Mouse (Mus musculus) yolk sac, embryonic 10.5 days (tissue): ENCODE data around the gene Zfp618.

Source experiments
- DNase-seq: peaks from one replicate; pipeline ENCODE4 v3.0.0-alpha.2; 2017; ENCODE audit warnings: low spot score

Gene Zfp618

DNA sequence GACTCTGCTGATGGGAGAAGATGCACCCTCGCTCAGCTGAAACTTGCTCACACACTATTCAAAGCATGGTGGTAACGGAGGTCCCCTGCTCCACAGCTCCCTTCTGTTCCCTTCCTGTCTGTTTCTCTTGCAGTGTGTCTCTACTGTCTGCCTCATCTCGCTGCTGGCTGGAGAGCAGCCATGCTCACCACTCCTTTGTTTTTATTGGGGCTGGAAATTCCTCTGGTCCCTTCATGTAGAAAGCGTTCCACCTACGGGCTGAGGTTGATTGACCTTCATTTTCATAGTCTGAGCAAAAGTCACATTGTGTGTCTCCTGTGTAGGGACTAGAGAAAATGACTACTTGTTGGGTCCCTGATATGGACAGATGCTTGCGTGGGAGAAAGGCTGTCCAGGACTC, 102.4 kb downstream of the Zfp618 start:
- no peak for DNase-seq

DNA sequence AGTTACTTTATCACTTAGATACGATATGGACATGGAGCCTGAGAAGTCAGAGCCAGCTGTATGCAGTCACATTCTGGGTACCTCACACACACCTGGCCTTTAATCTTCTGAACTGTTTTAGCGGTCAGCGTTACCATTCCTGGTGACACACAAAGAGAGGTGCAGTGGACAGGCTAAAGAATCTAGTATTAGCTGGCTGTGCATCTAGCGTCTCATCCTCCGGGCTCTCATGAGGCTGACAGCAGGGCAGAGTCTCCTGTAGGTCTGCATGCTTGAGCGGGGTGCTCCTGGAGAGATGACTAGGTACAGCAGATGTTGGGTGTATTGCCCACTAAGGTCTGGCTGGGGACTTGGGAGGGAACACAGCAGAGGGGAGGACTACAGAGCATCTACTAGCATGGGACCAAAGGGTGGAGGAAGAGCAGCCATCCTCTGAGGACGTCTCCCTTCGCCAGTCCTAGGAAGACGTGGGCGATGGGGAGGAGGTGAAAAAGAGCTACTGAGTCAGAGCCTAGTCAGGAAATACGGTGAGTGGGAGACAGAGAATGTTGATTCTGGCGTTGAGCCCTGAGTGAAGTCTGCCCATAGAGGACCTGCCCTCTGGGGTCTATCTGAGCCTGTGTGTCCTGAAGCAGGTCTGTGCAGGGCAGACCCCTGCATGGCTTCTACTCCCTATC, 103.3 kb downstream of the Zfp618 start:
- DNase-seq, result no peak

DNA sequence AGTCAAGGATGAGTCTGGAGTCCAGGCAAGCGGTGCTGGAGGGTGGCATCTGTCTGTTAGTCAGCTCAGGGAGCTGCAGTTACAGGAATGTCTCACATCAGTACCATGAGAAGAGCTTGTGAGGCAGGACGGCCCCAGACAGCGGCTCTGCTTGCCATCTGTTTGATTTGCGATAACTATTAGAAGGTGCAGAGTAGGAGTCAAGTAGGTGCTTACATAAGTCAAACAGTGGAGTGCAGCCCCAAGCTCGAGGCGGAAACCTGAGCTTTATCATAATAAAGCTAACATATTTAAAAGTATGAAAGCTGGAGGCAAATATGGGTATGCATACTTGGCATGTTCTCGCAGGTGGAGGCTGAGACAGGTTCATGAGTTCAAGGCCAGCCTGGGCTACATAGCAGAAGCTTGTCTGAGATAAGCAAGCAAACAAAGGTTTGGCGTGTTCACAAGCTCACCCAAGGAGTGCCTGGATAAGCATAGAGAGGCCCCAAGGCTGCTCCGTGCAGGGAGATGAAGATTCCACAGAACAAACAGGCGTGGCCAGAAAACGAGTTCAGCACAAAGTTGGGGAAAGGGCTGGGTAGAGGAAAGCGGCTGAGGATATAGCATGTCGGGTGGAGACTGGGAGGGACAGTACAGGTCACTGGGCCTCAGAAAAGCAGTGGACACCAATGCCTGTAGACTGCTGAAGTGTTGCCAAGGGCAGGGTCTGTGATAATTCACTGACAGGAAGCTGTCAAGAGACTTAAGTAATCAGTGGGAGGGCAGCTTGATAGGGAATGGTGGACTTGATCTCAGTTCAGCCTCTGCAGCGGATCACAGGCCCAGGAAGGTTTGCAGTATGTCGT, 106.3 kb downstream of the Zfp618 start:
- DNase-seq, result peak; percentile 15

DNA sequence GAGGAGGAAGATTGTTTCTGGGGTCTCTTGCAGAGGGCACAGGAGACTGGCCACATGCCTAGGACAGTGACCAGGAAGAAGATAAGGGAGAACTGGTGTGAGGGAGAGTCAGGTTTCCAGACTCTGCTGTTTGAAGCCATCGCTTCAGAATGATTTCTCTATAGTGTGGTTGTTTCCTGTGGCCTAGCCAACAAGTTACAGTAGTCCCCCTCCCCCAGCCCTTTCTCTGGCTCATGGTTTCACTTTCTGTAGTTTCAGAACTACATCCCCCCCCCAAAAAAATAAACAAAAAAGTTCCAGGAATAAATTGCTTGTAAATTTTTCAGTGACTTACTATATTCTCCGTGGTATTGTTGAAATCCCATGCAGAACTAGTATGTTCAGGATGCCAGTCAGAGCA, 107.8 kb downstream of the Zfp618 start:
- no peak for DNase-seq

DNA sequence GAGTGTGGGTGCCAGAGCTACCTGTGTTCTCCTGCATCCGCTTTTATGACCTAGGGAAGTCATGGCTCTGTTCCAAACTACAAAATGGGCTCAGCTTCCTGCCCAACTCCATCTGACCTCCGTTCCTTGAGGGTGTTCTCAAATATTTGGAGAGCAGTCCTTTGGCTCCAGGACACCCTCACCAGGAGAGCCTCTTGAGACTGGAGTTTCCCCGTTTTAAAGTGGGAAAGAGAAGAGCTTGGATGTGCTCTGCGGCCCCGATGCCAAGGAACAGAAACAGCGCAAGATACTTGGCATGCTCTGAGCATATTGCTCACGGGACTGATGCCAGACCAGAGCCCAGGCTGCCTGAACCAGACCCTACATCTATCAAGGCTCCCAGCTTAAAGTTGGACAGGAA, 113.8 kb downstream of the Zfp618 start:
- DNase-seq, result no peak

DNA sequence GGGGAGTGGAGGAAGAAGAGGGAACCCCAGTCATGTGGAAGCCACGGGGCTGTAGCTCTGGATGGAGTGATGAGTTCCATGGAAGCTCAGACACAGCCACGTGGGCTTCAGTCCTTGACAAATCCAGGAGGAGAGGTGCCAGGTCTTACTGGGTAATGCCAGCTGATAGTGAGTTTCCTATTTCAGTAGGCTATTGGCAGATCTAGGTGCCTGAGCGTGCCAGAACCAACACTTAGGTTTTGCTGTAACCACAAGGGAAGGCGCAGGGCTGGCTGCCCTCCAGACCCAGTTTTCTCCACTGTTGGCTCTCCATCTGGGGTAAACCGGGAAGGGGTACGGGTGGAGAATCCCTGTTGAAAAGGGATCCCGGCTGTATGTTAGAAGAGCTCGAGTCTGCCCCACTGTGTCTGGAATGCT, 119.1 kb downstream of the Zfp618 start:
- DNase-seq, result no peak

DNA sequence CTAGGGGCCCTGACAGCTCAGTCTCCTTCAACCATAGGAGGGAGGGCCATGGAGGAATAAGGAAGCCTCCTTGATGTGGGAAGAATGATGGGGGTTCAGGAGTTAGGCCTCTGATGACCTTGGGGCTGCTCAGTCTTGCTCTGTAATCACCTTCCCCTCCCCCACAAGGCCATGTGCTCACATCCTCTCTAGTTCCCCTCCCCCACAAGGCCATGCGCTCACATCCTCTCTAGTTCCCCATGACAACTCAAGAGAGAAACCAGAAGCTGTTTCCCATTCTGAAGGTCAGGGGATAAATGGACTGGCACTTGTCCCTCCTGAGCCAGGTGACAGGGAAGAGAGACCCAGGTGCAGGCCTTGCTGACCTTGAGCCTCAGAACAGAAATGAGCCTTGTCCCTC, 124.1 kb downstream of the Zfp618 start:
- no peak for DNase-seq

DNA sequence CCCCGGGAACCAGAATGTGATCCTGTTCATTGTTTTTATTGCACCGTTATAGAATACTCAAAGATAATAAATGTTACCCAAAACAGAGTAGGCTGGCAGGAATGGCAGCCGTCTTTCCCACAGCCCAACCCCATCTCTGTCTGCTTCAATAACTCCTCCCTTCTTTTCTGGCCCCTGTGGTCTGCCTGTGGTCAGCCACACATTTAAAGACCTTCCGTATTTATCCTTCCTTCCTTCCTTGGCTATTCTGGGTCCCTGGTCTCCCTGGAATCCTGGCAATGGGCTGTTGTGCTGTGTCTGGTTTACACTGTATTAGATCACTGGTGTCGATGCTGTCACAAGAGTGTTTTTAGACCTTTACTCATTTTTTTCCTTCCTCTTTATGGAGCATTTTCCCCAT, 125.8 kb downstream of the Zfp618 start:
- DNase-seq, result no peak

DNA sequence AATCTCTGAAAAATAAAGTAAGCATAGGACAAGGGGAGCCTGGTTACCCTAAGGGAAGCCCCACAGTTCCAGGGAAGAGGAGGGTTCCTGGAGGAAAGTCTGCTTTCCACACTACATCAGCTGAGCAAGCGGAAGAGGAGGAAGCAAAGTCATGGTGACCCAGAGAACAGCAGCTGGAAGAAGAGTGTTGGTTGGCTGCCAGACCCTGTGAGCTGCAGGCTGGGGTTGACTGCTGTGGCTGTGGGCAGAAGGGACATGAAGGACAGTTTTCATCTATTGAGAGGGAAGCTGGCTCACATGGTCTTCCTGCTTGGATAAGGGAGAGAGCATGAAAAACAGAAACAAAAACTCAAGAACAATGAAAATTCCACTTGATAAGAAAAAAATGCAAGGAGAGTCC, 132.2 kb downstream of the Zfp618 start:
- no peak for DNase-seq

DNA sequence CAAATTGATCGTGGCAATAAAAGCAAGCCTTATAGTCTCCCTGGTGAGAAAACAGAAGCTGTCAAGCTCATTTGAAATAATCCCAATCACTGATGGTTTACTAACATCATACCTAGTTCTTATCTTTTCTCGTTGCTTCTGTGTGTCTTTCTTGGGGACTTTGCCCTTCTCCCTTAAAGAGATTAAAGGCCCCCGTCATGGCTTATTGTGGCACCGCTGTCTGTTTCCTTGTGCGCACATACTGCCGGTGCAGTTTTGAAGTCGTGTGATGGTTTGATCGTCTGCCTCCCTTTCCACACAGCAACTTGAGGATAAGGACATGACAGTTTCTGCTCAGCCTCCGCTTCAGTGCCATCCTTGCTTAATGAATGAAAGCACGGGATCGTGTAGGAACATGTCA, 135.1 kb downstream of the Zfp618 start:
- DNase-seq, result no peak

DNA sequence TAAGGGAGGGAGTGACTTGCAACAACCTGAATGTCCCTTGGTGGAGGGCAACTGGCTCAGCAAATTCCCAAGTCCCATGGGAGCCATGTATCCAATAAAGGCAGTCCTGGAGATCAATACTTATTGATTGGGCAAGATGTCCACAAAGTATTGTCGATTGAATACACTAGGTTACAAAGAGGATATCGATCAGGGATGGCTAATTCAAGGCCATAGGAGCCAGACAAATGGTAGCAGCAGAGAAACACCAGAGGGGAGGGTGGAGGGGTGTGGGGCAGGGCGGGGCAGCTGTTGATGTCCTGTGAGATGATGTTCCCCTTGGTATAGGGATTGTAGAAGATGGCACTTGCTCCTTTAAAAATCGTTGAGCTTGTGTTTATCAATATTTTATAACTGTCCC, 136.7 kb downstream of the Zfp618 start:
- DNase-seq, result no peak

DNA sequence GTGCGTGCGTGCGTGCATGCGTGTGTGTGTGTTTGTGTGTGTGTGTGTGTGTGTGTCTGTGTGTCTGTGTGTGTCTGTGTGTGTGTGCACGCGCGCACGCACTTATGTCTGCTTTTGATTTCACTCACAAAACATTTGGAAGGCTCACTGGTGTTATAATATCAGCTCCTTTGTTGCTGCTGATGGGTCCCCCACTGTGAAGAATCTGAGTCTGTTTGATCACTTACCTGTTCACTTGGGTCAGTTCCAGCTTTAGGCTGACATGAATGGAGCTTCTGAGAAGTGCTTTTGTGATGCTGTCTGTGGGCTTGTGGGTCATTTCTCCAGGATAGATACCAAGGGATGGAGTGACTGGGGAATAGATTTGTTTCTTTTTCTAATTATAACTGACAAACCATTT, 140.3 kb downstream of the Zfp618 start:
- DNase-seq, result no peak

DNA sequence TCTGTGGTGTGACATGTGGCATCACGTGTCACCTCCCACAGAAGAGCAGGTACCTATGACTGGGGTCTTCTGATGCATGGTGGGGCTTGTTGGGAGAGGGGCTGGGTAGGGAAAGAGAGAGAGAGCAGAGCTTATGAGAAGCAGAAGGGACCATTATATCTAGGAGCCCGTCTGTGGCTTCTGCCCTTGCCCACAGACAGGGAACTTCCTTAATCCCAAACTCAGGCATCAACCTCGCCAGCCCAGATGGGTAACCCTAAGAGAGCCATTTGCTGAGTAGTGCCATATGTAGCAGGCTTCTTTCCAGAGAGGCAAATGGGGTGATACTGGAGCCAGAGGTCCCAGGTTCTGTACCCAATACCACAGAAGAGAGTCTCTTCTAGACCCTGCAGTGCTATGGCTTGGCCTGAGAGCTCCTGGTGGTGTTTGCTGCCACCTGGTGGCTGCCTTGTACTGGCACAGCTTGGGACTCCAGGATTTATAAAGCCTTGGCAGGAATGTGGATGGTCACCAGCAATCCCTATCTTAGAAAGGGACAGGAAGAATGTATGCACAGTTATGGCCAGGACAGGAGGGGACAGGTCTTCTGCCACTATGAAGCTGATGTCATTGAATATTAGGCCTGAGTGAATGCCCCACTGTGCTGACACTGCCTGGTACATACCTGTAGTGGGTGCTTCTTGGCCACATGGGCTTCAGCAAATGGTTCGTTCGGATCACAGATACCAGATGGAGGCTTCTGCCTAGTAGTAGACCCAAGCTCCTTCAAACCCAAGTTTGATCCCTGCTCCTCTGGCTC, 153.5 kb downstream of the Zfp618 start:
- DNase-seq, result peak; percentile 61

DNA sequence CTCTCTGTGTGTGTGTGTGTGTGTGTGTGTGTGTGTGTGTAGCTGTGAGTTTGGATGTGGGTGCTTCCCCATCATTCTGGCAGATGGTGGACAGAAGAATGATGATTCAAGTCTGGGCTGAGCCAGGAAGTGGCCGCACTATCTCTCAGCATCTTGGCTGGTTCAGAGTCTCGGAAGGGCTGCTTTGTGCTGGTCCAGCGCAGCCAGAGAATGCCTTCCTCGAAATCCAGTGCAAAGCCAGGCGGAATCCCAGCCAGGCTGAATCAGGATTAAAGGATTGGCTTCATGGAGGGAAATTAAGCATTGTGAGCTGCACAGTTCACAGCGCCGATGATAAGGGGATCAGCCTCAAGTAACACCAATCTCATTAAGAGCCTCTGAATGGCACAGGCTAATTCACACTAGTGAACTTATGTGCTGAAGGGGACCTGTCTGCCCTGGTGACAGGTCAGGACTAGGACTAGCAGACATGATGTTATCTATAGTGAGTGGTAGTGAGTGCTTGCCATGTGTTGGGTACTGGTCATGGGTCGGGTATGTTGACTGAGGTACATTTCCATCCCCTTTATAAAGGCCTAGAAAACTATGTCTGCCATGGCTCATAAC, 159.6 kb downstream of the Zfp618 start:
- no peak for DNase-seq

DNA sequence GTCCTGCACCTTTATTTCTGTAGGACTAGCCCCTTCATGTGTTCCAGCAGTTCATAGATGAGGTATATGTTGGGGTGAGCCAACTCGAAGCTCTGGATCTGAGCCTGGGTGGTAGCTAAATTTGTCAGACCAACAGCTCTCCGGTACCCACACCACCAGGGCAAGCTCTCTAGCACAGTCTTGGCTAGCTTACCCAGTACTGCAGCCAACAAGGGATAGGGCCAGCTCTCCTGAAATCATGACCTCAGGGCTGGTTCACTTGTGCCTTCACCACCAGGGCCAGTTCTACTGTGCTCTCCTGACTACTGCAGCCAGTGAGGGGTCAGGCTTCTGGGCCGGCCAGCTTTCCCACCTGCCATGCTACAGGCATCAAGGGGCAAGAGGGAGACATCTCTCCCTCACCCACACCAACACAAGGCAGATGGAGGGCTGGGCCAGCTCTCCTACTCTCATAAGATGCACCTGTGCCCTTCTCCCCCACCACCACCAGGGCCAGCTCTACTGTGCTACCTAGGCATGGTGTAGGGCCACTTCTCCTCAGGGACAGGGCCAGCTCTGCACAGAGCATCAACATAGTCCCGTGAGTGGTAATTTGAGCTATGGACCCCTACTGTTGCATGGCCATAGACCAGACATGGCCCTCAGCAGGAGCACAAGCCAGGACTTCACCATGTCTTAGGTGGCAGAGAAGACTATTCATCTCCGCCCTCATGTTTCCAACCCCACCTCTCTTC, 164.7 kb downstream of the Zfp618 start:
- DNase-seq, result no peak

DNA sequence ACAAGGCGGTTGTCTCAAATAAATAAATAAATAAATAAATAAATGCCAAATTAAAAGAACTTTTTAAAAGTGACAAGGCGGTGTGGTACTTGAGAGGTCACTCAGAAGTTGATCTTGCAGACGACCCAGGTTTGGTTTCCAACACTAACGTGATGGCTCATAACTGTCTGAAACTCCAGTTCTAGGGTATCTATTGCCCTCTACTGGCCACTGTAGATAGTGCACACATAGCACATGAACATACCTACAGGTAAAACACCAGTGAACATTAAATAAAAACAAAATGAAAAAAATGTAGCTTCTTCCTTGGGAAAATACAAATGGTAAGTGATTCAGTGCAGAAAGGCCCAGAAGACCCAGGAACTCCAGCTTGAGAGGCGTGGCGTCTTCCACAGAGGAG, 181.9 kb downstream of the Zfp618 start:
- DNase-seq, result no peak

DNA sequence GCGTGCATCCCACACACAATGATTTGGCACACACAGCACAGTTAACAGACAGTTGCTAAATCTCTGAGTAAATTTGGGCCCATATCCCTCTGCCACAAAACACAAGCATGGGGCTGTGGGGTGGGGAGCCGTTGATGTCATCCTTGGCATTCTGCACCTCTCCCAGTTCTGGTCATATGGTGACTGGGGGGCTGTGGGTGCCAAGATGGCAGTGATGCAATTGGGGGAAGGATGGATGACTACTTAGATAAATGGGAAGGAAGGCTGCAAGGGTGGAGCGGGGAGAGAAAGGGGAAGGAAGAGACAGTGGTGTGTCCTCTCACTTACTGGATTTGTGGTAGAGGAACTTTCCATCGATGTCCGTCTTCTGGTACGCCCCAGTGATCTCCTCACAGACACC, 185.8 kb downstream of the Zfp618 start:
- DNase-seq, result no peak

DNA sequence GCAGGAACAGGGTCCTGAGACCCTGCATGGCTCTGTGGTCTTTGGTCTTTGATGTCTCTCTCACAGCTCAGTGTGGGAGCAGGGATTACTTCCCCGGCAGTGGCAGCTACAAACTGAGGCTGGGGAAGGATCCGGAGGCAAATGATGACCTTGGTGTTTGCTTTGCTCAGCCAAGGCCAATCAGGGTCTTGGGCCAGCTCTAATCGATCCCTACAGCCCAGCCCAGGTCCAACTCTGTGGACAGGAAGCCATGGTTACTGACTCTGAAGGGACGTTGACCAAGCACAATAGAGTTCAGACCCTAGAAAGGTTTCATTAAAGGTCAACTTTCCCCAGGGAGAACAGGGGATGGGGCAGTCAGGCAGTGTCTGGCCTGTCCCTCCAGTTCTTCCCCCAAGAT, 188.7 kb downstream of the Zfp618 start:
- DNase-seq, result peak; percentile 68

DNA sequence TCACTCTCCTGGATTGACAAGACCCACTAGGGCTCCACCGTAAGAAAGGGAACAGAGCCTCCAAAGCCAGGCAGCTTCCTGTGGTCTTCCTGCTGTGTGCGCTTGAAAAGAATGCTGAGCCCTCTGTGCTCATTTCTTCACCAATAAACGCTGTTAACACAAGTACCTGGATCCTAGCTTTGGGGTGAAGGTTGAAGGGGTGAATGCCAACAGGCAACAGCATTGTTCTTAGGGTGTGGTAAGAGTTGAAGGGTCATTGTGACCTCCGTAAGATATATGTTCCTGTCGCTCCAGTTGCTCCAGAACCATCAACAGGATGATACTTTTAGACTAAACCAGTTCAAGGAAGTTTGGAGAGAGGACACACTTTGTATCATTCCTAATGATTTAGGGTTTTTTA, 189.3 kb downstream of the Zfp618 start, which contains the start of gene Ambp:
Gene Ambp, minus strand, starts transcription at position 101 of the 400 bp plus-strand sequence.
- no peak for DNase-seq

DNA sequence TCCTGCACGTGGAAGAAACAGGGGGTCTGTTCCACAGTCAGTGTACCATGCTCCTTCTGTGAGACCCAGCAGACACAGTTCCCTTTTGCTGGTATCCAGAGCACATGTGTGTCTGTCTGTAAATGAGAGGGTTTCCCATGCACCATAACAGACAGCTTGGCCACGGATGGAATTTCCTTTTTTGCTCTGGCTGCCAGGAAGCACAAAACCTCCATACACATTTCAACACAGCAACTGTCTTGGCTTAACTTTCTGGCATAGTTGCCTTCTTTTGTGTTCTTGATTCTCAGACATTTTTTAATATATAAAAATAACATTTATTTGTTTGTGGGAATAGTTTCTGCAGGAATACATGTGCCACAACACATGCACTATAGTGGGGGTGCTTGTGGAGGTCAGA, 190.2 kb downstream of the Zfp618 start:
- DNase-seq, result no peak
